Mouse (Mus musculus): ENCODE results near the gene Ccne1.

- TF ChIP-seq CTCF (IDR thresholded peaks at IDR 0.05; ENCODE audit: low read depth) (no peak), EP300 (IDR thresholded peaks at IDR 0.05; ENCODE audit: low read depth) (no peak)
Observed at GRCm38 (mm10) chr7:38074514-38074913, 32.8 kb downstream of the Ccne1 start.

Measured in heart, postnatal 0 days (tissue).